Mouse (Mus musculus) megakaryocyte, embryonic 14.5 days (primary cell): ENCODE measurements at regions not wholly inside any gene's neighbourhood (a gene's known extent, or its start where the extent isn't known, plus 50 kb on each side); places are given as distances from the start of the nearest gene placed in this dataset.

Source experiments
- FLI1 ChIP-seq: IDR thresholded peaks from 2 replicates; pipeline ENCODE4 v1.6.1; 2012; ENCODE audit warnings: low read length, inconsistent platforms, mixed read lengths
- GATA1 ChIP-seq: IDR thresholded peaks from 3 replicates; pipeline ENCODE4 v1.6.1; 2012; ENCODE audit warnings: mixed read lengths, low read length, inconsistent platforms, borderline replicate concordance

DNA sequence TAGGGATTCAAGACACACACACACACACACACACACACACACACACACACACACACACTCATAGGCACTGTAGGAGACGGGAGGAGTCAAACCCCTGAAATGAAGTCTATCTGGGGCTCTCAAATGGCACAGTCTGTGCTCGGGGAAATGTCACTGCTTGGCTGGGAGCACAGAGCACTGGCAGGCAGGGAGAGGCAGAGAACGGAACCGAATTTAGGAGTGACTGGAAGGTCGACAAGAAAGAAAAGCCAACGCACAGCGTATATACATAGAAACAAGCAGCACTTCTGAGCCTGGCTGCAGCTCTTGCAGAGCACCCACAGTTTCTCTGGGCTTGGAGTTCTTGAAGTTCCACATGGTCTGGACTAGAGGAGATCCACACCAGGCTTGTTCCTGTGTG is 160.1 kb upstream of the Zfp703 start:
- TF ChIP-seq GATA1 (no peak), FLI1 (no peak)
